20 mouse cellular contexts compared by ENCODE assay signal in genomic region chr16:21255574-21256304, GRCm38 (mm10). TPM values are rescaled to one million over a fixed set of nuclear protein-coding genes. Genes with fewer than 3 reads are reported as not detected.
DNase-seq lines count a peak whose midpoint lies in the region; ATAC-seq and TF ChIP-seq lines count a peak whose summit lies in the region.
"Had no signal": no experiment of that assay in that cellular context is flagged by ENCODE, and none has a peak within 500 bp of the region (broad histone marks: within the 10 kb centered on the region; RNA-seq: fewer than 3 reads in every experiment).

No protein-coding gene starts in this region.

- no peak for ATAC-seq in embryonic facial prominence, embryonic 15.5 days (ENCODE audit: insufficient number of reproducible peaks, low FRiP score, low TSS enrichment, low read depth)
- ATAC-seq in megakaryocyte-erythroid progenitor cell, adult 5-6 weeks (replicated peaks; ENCODE audit: low FRiP score, low TSS enrichment, poor library complexity, severe bottlenecking): peak; percentile 78

- H3K27me3 ChIP-seq in embryonic facial prominence, embryonic 15.5 days: no peaks in the 10 kb centered on the region
- peaks cover 16% of the 10 kb centered on the region for H3K27me3 ChIP-seq in embryonic facial prominence, embryonic 10.5 days (replicated peaks; ENCODE audit: low read depth, poor library complexity, severe bottlenecking)
- H3K27me3 ChIP-seq: embryonic facial prominence, embryonic 13.5 days; lung, embryonic 15.5 days had no signal

- H3K27ac ChIP-seq in embryonic facial prominence, embryonic 15.5 days (replicated peaks): 0 out of 2 replicates have a peak overlapping the region, but pooled peaks have one; percentile 9
- H3K27ac ChIP-seq in embryonic facial prominence, embryonic 10.5 days (replicated peaks): no peak overlapping the region
- peak overlapping the region; percentile 80 for H3K27ac ChIP-seq in embryonic fibroblast, embryonic 13.5 days (ENCODE audit: insufficient read depth, low read length)
- H3K27ac ChIP-seq: embryonic facial prominence, embryonic 13.5 days; kidney, embryonic 15.5 days; neural tube, embryonic 13.5 days had no signal

- no peak for TF ChIP-seq POLR2A in lung, adult 2 months (IDR thresholded peaks at IDR 0.05; ENCODE audit: borderline replicate concordance, extremely low read depth, low read depth, low read length)
- TF ChIP-seq POLR2A in embryonic fibroblast, embryonic 13.5 days (IDR thresholded peaks at IDR 0.05; ENCODE audit: low read depth, low read length): no peak

- no peak for TF ChIP-seq CTCF in lung, adult 2 months (IDR thresholded peaks at IDR 0.05; ENCODE audit: insufficient read depth, low read length)
- TF ChIP-seq CTCF in embryonic fibroblast, embryonic 13.5 days (IDR thresholded peaks at IDR 0.05; ENCODE audit: borderline replicate concordance, insufficient read depth, low read length): no peak

- H3K4me2 ChIP-seq in embryonic facial prominence, embryonic 15.5 days (replicated peaks): no peak overlapping the region
- H3K4me2 ChIP-seq: embryonic facial prominence, embryonic 13.5 days; kidney, embryonic 15.5 days; liver, embryonic 11.5 days; lung, embryonic 15.5 days; midbrain, embryonic 11.5 days; neural tube, embryonic 13.5 days had no signal

- no peaks in the 10 kb centered on the region for H3K36me3 ChIP-seq in embryonic facial prominence, embryonic 15.5 days
- H3K36me3 ChIP-seq in embryonic facial prominence, embryonic 10.5 days (replicated peaks): no peaks in the 10 kb centered on the region
- H3K36me3 ChIP-seq: embryonic facial prominence, embryonic 13.5 days; kidney, embryonic 15.5 days; lung, embryonic 15.5 days; neural tube, embryonic 13.5 days had no signal

- no peak overlapping the region for H3K9ac ChIP-seq in embryonic facial prominence, embryonic 15.5 days
- H3K9ac ChIP-seq: embryonic facial prominence, embryonic 13.5 days; kidney, embryonic 15.5 days; lung, embryonic 15.5 days; neural tube, embryonic 13.5 days had no signal

- no peaks in the 10 kb centered on the region for H3K9me3 ChIP-seq in embryonic facial prominence, embryonic 15.5 days (replicated peaks)
- no peaks in the 10 kb centered on the region for H3K9me3 ChIP-seq in embryonic facial prominence, embryonic 10.5 days
- H3K9me3 ChIP-seq: embryonic facial prominence, embryonic 13.5 days; kidney, embryonic 15.5 days; lung, embryonic 15.5 days; neural tube, embryonic 13.5 days had no signal

- no peak for DNase-seq in embryonic facial prominence, embryonic 10.5 days (ENCODE audit: low spot score)
- DNase-seq in lung, adult 18-20 months: peak; percentile 49 to 70
- DNase-seq in lung, adult 2 months: no peak
- DNase-seq in frontal cortex, postnatal 10 days (ENCODE audit: low spot score in 2 of 2): no peak
- no peak for DNase-seq in layer of hippocampus, postnatal 14 days (ENCODE audit: low spot score in 2 of 2)
- DNase-seq: cerebellum, adult 9-10 months; gastrocnemius, postnatal 25 days; layer of hippocampus, postnatal 36 days; right cerebral cortex, postnatal 25 days; thymus, postnatal 14 days had no signal

- WGBS in embryonic facial prominence, embryonic 15.5 days: 59% methylated on average over 11 of the region's 11 CpGs
- whole genome bisulfite sequencing in embryonic facial prominence, embryonic 10.5 days: 87% methylated on average over 11 of the region's 11 CpGs
- WGBS in lung, adult 2 months: 67% methylated on average over 11 of the region's 11 CpGs

- H3K4me3 ChIP-seq in embryonic facial prominence, embryonic 15.5 days (replicated peaks): no peak overlapping the region
- H3K4me3 ChIP-seq in embryonic facial prominence, embryonic 10.5 days: no peak overlapping the region
- no peak overlapping the region for H3K4me3 ChIP-seq in lung, adult 2 months (replicated peaks; ENCODE audit: extremely low read depth, low read depth, low read length)
- no peak overlapping the region for H3K4me3 ChIP-seq in embryonic fibroblast, embryonic 13.5 days (ENCODE audit: insufficient read depth, low read length)
- H3K4me3 ChIP-seq: embryonic facial prominence, embryonic 13.5 days; kidney, embryonic 15.5 days; lung, embryonic 15.5 days; neural tube, embryonic 13.5 days had no signal

- peaks cover 7% of the 10 kb centered on the region; the same call in 1 of the 2 replicates for H3K4me1 ChIP-seq in embryonic facial prominence, embryonic 15.5 days
- H3K4me1 ChIP-seq in embryonic facial prominence, embryonic 10.5 days: peaks cover 14% of the 10 kb centered on the region
- no peaks in the 10 kb centered on the region for H3K4me1 ChIP-seq in lung, adult 2 months (ENCODE audit: control insufficient read depth, insufficient read depth, low read length)
- H3K4me1 ChIP-seq in embryonic fibroblast, embryonic 13.5 days (ENCODE audit: control insufficient read depth, insufficient read depth, low read length): 0 out of 2 replicates have a peak, but pooled peaks cover 6% of the 10 kb centered on the region
- H3K4me1 ChIP-seq: kidney, embryonic 15.5 days had no signal

RNA-seq across cellular contexts. Expression of gene Ephb3, which starts 51.2 kb away (rescaled TPM):
- 50.7 and 53.3 TPM in 2 replicates for polyA plus RNA-seq in embryonic facial prominence, embryonic 15.5 days (2015; fragmentation: Nextera tagmentation; extraction: Ambion mirVana)
- 32.0 and 38.6 TPM in 2 replicates for polyA plus RNA-seq in embryonic facial prominence, embryonic 10.5 days (2016; fragmentation: Nextera tagmentation; extraction: Ambion mirVana)
- polyA plus RNA-seq in lung, adult 2 months (2012; rRNA removed): 43.9 and 50.5 TPM in 2 replicates
- polyA plus RNA-seq in embryonic fibroblast, embryonic 13.5 days (2011; ENCODE audit: insufficient read length, low read depth, missing spikeins): 23.6 and 45.5 TPM in 2 replicates
- total RNA-seq in megakaryocyte-erythroid progenitor cell, adult 5-6 weeks (2014; fragmentation: Nextera tagmentation): not detected in 2 replicates
- total RNA-seq in megakaryocyte-erythroid progenitor cell, adult 5-6 weeks (2017): not detected in 2 replicates
- total RNA-seq in layer of hippocampus, postnatal 14 days (2021): 10 to 100 TPM; 19.2 to 22.8 TPM
- total RNA-seq: monocyte, adult 5-6 weeks had no signal

Comparison
In these comparisons a context has a peak if more than half of its experiments do, and no peak if none do; other contexts are left out.
1. DNase-seq: peak in lung, adult 18-20 months (2 of 2); none in embryonic facial prominence, embryonic 10.5 days (single experiment), lung, adult 2 months (single experiment), frontal cortex, postnatal 10 days (0 of 2) and layer of hippocampus, postnatal 14 days (0 of 2).